Mouse (Mus musculus) midbrain, embryonic 15.5 days (tissue): ENCODE measurements at regions not wholly inside any gene's neighbourhood (a gene's known extent, or its start where the extent isn't known, plus 50 kb on each side); places are given as distances from the start of the nearest gene placed in this dataset.

Source experiments
- ATAC-seq: fragments of 200-750 bp; cut with Nextera tagmentation; replicated peaks from 2 replicates; pipeline ENCODE4 v1.8.0; 2017; ENCODE audit warnings: moderate TSS enrichment
- H3K27ac ChIP-seq: fragments of 300-500 bp; sonication (generic); 2 replicates; pipeline ENCODE4 v1.5.1; 2015; ENCODE audit warnings: mild to moderate bottlenecking, inconsistent platforms
- H3K27me3 ChIP-seq: fragments of 300-500 bp; sonication (generic); replicated peaks from 2 replicates; pipeline ENCODE4 v1.6.1; 2015; ENCODE audit warnings: inconsistent platforms
- H3K36me3 ChIP-seq: fragments of 300-500 bp; sonication (generic); replicated peaks from 2 replicates; pipeline ENCODE4 v1.6.1; 2015; ENCODE audit warnings: inconsistent platforms
- H3K4me1 ChIP-seq: fragments of 300-500 bp; sonication (generic); 2 replicates; pipeline ENCODE4 v1.6.1; 2015; ENCODE audit warnings: inconsistent platforms
- H3K4me2 ChIP-seq: fragments of 300-500 bp; sonication (generic); 2 replicates; pipeline ENCODE4 v1.6.1; 2015; ENCODE audit warnings: inconsistent platforms, mild to moderate bottlenecking, moderate library complexity
- H3K4me3 ChIP-seq: fragments of 300-500 bp; sonication (generic); 2 replicates; pipeline ENCODE4 v1.5.1; 2015; ENCODE audit warnings: mild to moderate bottlenecking, inconsistent platforms
- H3K9ac ChIP-seq: fragments of 300-500 bp; sonication (generic); 2 replicates; pipeline ENCODE4 v1.6.1; 2015; ENCODE audit warnings: mild to moderate bottlenecking, inconsistent platforms
- H3K9me3 ChIP-seq: fragments of 300-500 bp; sonication (generic); 2 replicates; pipeline ENCODE4 v1.6.1; 2016; ENCODE audit warnings: inconsistent platforms
- WGBS: fragments of 180-500 bp; shearing (Covaris S2); methylation state at CpG from one replicate; pipeline ENCODE4 v1.1.7; 2015; ENCODE audit warnings: mixed read lengths; 5-methylcytosine and 5-hydroxymethylcytosine counted together

DNA sequence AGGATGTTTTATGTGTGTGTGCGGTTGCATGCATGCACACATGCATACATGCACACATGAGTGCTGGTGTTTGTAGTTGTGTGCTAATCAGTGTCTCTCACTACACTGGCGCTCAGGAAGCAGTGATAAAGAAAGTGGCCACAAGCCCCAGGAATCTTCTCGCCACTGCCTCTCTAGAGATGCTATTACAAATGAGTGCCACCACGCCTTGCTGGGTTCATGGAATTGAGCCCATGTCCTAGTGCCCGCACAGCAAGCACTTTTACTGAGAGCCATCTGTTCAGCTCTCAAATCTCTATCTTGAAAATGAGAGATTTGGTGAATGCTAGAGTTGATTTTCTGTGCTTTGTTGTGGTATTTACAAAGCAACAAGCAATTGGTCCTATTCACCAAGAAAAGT lies 373.3 kb downstream of the Lpin1 start:
- Histone ChIP-seq H3K9ac (no peak overlapping the region), H3K36me3 (no peaks in the 10 kb centered on the region), H3K27me3 (no peaks in the 10 kb centered on the region), H3K4me3 (no peak overlapping the region), H3K27ac (no peak overlapping the region), H3K4me2 (no peak overlapping the region), H3K4me1 (no peaks in the 10 kb centered on the region), H3K9me3 (no peaks in the 10 kb centered on the region)
- no peak for ATAC-seq
- 84% methylated on average over 5 of the region's 5 CpGs for WGBS

DNA sequence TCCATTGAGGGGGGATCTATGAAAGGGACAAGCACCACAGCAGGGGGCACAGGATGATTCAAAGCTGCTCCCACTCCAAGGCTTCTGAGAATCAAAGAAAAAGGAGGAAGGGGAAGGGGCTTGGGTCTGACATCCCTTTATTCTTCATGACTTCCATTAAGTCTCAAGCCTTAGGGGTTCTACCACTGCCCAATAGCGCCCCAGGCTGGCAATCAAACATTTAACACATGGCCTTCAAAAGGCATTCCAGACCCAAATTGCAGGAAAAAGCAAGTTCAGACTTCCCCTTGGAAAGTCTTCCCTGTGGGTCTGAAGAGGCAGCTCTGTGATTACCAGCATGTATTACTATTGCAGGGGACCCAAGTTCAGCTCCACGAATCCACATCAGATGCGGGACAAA lies 377.2 kb downstream of the Lpin1 start:
- no peak overlapping the region for H3K4me3 ChIP-seq
- no peak overlapping the region for H3K4me2 ChIP-seq
- 94% methylated on average over 3 of the region's 3 CpGs for WGBS
- no peaks in the 10 kb centered on the region for H3K36me3 ChIP-seq
- no peak for ATAC-seq
- H3K27me3 ChIP-seq = no peaks in the 10 kb centered on the region
- H3K4me1 ChIP-seq = no peaks in the 10 kb centered on the region
- H3K9ac ChIP-seq = no peak overlapping the region
- no peak overlapping the region for H3K27ac ChIP-seq
- no peaks in the 10 kb centered on the region for H3K9me3 ChIP-seq

DNA sequence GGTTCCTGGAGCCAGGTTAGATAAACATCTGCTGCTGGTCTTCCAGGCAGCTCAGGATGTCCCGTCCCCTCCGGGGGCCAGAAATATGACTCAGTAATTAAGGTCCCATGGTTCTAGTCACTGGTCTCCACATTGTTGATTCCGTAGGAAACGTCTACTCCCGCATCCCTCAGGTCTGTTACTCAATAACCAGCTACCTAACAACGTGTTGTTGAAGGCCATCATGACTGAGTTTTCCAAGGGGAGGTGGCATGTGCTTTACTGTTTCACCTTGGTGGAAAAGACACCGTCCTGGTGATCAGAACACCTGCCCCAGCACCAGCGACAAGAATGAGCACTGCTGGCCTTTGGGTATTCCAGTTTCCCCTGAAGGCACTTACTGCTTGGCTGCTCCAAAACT lies 377.9 kb downstream of the Lpin1 start:
- Histone ChIP-seq H3K4me2 (no peak overlapping the region), H3K27ac (no peak overlapping the region), H3K27me3 (no peaks in the 10 kb centered on the region), H3K4me1 (no peaks in the 10 kb centered on the region), H3K9ac (no peak overlapping the region), H3K36me3 (no peaks in the 10 kb centered on the region), H3K9me3 (no peaks in the 10 kb centered on the region), H3K4me3 (no peak overlapping the region)
- no peak for ATAC-seq
- 94% methylated on average over 8 of the region's 8 CpGs for WGBS

GRCm38 (mm10) chr12:16232051-16232450 lies 378.7 kb downstream of the Lpin1 start:
- no peaks in the 10 kb centered on the region for H3K36me3 ChIP-seq
- no peaks in the 10 kb centered on the region for H3K4me1 ChIP-seq
- no peak overlapping the region for H3K27ac ChIP-seq
- no peak overlapping the region for H3K4me3 ChIP-seq
- H3K9me3 ChIP-seq = no peaks in the 10 kb centered on the region
- no peaks in the 10 kb centered on the region for H3K27me3 ChIP-seq
- no peak for ATAC-seq
- H3K9ac ChIP-seq = no peak overlapping the region
- H3K4me2 ChIP-seq = no peak overlapping the region
- 42% methylated on average over 2 of the region's 2 CpGs for WGBS

DNA sequence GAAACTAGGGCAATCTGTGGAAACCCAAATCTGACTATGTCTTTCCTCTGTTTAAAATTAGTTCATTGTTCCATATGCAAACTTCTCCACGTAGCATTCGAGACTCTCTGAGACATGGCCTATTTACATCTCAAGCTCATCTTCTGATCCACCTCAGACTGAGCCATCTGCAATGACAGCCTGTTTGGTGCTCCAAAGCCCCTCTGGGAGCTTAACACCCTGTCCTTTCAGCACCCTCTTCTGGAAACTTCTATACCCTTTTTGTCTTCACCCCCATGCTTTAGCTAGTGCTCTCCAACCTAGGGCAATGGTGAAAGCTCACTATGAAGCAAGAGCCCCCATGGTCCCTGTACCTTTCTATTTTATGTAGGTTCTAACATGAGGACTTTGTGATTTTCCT lies 379.7 kb downstream of the Lpin1 start:
- WGBS = 88% methylated on average over 2 of the region's 2 CpGs
- H3K9me3 ChIP-seq = no peaks in the 10 kb centered on the region
- H3K27ac ChIP-seq = no peak overlapping the region
- H3K4me3 ChIP-seq = no peak overlapping the region
- no peak overlapping the region for H3K4me2 ChIP-seq
- ATAC-seq = no peak
- H3K36me3 ChIP-seq = no peaks in the 10 kb centered on the region
- no peak overlapping the region for H3K9ac ChIP-seq
- no peaks in the 10 kb centered on the region for H3K4me1 ChIP-seq
- no peaks in the 10 kb centered on the region for H3K27me3 ChIP-seq

DNA sequence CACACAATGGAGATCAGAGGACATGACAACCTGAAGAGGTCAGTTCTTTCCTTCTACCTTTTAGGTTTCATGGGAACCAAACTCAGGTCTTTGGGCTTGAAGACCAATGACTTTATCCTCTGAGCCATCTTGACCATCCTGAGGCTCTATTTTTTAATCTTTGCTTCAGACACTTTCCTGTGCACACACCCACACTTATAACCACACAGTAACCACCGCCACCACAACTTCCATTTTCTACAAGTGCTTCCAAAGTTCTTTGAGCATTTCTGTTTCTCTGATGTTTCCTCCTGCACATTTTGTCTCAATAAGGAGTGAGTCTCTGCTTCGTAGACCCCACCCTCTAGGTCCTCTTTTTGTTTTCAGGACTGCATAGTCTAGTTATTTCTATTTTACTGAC lies 385.3 kb downstream of the Lpin1 start:
- H3K9ac ChIP-seq = no peak overlapping the region
- ATAC-seq = no peak
- no peaks in the 10 kb centered on the region for H3K36me3 ChIP-seq
- H3K27me3 ChIP-seq = no peaks in the 10 kb centered on the region
- no peaks in the 10 kb centered on the region for H3K9me3 ChIP-seq
- H3K4me3 ChIP-seq = no peak overlapping the region
- H3K4me2 ChIP-seq = no peak overlapping the region
- WGBS = 88% methylated on average over 2 of the region's 2 CpGs
- no peaks in the 10 kb centered on the region for H3K4me1 ChIP-seq
- no peak overlapping the region for H3K27ac ChIP-seq

- Histone ChIP-seq H3K9ac (no peak overlapping the region), H3K4me1 (no peaks in the 10 kb centered on the region), H3K27me3 (no peaks in the 10 kb centered on the region), H3K27ac (no peak overlapping the region), H3K36me3 (no peaks in the 10 kb centered on the region), H3K4me3 (no peak overlapping the region), H3K4me2 (no peak overlapping the region), H3K9me3 (no peaks in the 10 kb centered on the region)
- 58% methylated on average over 9 of the region's 9 CpGs for WGBS
- ATAC-seq = no peak
These were observed 387.8 kb downstream of the Lpin1 start for GRCm38 (mm10) chr12:16222836-16223450.

GRCm38 (mm10) chr12:16222205-16222604 lies 388.6 kb downstream of the Lpin1 start:
- H3K4me2 ChIP-seq = no peak overlapping the region
- H3K27ac ChIP-seq = no peak overlapping the region
- H3K4me3 ChIP-seq = no peak overlapping the region
- H3K27me3 ChIP-seq = no peaks in the 10 kb centered on the region
- no peak for ATAC-seq
- no peaks in the 10 kb centered on the region for H3K9me3 ChIP-seq
- no peaks in the 10 kb centered on the region for H3K36me3 ChIP-seq
- H3K9ac ChIP-seq = no peak overlapping the region
- no peaks in the 10 kb centered on the region for H3K4me1 ChIP-seq

GRCm38 (mm10) chr12:16221142-16221541 lies 389.6 kb downstream of the Lpin1 start:
- Histone ChIP-seq H3K9ac (no peak overlapping the region), H3K9me3 (no peaks in the 10 kb centered on the region), H3K27ac (no peak overlapping the region), H3K27me3 (no peaks in the 10 kb centered on the region), H3K4me1 (no peaks in the 10 kb centered on the region), H3K4me3 (no peak overlapping the region), H3K36me3 (no peaks in the 10 kb centered on the region), H3K4me2 (no peak overlapping the region)
- 85% methylated on average over 1 of the region's 1 CpGs for WGBS
- no peak for ATAC-seq

- Histone ChIP-seq H3K9ac (no peak overlapping the region), H3K27me3 (no peaks in the 10 kb centered on the region), H3K9me3 (no peaks in the 10 kb centered on the region), H3K27ac (no peak overlapping the region), H3K36me3 (no peaks in the 10 kb centered on the region), H3K4me3 (no peak overlapping the region), H3K4me2 (no peak overlapping the region), H3K4me1 (no peaks in the 10 kb centered on the region)
- 89% methylated on average over 3 of the region's 3 CpGs for WGBS
- ATAC-seq = no peak
These were observed 390.2 kb downstream of the Lpin1 start for GRCm38 (mm10) chr12:16220561-16220960.

DNA sequence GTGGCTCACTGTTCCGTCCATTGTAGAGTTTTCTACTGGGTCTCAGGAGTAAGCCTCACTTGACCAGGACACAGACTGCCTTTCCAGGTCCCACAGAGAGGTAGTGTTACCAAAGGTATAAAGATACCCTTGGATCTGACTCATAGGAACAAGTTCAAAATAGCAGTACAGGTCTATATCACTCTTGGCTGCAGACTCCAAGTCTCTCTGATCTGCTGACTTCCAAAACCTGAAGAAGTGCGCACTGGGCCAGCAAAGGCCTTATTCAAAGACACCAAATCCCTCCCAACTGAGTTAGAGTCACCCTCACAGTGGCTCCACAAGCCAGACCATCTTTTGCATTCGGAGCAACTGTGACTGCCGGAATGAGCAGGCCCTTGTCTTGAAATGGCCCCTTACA lies 391.9 kb downstream of the Lpin1 start:
- no peak overlapping the region for H3K27ac ChIP-seq
- no peak for ATAC-seq
- no peak overlapping the region for H3K9ac ChIP-seq
- no peaks in the 10 kb centered on the region for H3K36me3 ChIP-seq
- H3K9me3 ChIP-seq = no peaks in the 10 kb centered on the region
- 91% methylated on average over 4 of the region's 4 CpGs for WGBS
- no peak overlapping the region for H3K4me3 ChIP-seq
- H3K4me2 ChIP-seq = no peak overlapping the region
- H3K27me3 ChIP-seq = no peaks in the 10 kb centered on the region
- H3K4me1 ChIP-seq = no peaks in the 10 kb centered on the region

DNA sequence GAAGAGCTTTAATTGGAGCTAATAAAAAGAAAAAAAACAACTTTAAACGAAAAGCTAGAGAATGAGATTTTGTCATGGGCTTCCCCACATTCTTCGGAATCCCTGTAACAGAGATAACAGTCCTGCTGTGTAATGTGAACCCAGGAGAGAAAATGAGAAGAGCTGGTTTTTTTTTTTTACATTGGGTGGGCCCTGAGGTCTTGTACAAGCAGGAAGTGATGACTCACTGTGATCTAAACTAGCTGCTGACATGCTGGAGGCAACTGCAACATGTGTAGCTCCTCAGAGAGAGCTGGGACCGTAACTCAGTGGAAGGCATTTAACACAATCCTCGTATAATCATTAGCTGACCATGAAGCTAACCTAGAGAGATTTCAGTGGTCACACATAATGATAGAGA lies 393.8 kb upstream of the Trib2 start:
- Histone ChIP-seq H3K9me3 (no peaks in the 10 kb centered on the region), H3K4me1 (no peaks in the 10 kb centered on the region), H3K36me3 (no peaks in the 10 kb centered on the region), H3K4me2 (no peak overlapping the region), H3K9ac (no peak overlapping the region), H3K4me3 (no peak overlapping the region), H3K27me3 (no peaks in the 10 kb centered on the region), H3K27ac (no peak overlapping the region)
- ATAC-seq = no peak
- WGBS = 81% methylated on average over 4 of the region's 4 CpGs

DNA sequence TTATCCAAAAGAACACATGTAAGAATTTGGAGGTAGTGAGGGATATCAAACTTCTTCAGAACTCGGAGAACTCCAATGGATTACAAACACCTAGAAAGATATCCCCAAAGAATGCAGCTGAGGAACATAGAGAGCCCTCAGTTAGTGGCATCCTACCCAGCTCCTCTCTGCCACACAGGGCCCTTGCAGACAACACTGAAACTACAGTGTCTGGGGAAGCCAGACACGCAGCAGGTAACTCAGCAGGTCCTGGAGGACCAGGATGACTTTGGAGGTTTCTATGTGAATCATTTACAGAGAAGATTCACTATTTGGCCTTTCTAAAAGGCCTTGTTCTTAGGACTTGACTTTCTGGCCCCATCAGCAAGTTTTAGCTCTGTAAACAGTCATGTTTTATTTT lies 393.4 kb upstream of the Trib2 start:
- Histone ChIP-seq H3K9ac (no peak overlapping the region), H3K4me1 (no peaks in the 10 kb centered on the region), H3K27ac (no peak overlapping the region), H3K4me2 (no peak overlapping the region), H3K4me3 (no peak overlapping the region), H3K9me3 (no peaks in the 10 kb centered on the region), H3K36me3 (no peaks in the 10 kb centered on the region), H3K27me3 (no peaks in the 10 kb centered on the region)
- no peak for ATAC-seq
- WGBS = 74% methylated on average over 2 of the region's 2 CpGs

DNA sequence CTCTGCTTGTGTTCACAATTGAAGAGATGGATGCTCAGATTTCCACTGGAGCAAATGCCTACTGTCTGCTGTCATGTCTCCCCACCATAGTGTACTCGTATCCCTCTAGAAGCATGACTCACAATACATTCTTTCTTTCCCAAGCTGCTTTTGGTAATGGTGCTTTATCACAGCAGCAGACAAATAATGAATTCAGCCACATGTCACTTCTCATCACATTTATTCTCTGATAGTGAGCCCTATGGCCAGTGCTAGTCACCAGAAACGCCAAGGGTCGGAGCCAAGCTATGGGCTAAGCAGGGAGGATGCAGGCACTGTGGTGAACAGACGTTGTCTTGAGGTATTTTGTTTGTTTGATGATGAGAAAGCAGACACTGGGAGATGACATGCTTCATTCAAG lies 388.2 kb upstream of the Trib2 start:
- 77% methylated on average over 4 of the region's 4 CpGs for WGBS
- Histone ChIP-seq H3K4me1 (no peaks in the 10 kb centered on the region), H3K9me3 (no peaks in the 10 kb centered on the region), H3K27me3 (no peaks in the 10 kb centered on the region), H3K36me3 (no peaks in the 10 kb centered on the region), H3K9ac (no peak overlapping the region), H3K4me2 (no peak overlapping the region), H3K4me3 (no peak overlapping the region), H3K27ac (no peak overlapping the region)
- ATAC-seq = no peak
